Mouse (Mus musculus): ENCODE data around the gene Best2.

The Best2 gene

DNA sequence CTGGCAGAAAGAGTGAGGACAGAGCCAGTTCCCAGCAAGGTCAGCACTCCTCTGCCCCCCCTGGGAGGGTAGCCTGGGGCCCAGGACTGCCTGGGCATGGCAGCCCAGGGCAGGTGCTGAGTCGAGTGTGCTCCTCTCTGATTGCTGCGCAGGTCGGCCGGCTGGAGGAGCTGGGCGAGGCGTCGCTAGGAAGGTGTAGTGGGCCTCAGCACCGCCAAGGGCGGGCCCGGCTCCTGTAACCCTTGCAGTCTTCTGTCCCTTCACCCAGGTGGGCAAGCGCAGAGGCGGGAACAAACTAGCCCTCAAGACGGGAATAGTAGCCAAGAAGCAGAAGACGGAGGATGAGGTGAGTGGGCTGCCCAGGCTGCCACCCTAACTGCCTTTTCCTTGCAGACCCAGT lies 14.9 kb upstream of the Best2 start:
- H3K36me3 ChIP-seq (ENCODE audit: control insufficient read depth, insufficient read depth, low read length, poor library complexity, severe bottlenecking) = peaks cover 3% of the 10 kb centered on the region
- H3K27me3 ChIP-seq (ENCODE audit: control insufficient read depth, insufficient read depth, low read length, poor library complexity, severe bottlenecking) = no peaks in the 10 kb centered on the region
- no peak for DNase-seq (ENCODE audit: low read depth, low spot score)

DNA sequence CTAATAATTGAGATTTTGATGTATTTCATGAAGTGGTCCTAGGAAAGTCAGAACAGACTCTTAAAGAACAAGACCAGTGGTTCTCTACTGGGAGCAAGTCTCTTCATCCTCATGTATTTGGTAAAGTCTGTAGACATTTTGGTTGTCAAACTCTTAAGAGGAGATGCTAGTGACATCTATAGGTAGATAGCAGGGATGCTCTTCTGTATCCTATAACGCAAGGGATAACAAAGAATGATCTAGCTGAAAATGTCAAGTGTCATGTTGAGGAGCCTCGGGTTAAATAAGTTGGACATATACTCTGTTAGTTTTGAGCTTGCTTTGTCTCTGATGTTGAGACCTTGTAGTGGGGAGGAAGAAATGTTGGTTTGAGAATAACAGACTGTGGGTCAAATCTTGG lies 13.6 kb upstream of the Best2 start:
- Histone ChIP-seq H3K27me3 (ENCODE audit: control insufficient read depth, insufficient read depth, low read length, poor library complexity, severe bottlenecking) (no peaks in the 10 kb centered on the region), H3K36me3 (ENCODE audit: control insufficient read depth, insufficient read depth, low read length, poor library complexity, severe bottlenecking) (peaks cover 3% of the 10 kb centered on the region)
- peak; percentile 32 for DNase-seq (ENCODE audit: low read depth, low spot score)

DNA sequence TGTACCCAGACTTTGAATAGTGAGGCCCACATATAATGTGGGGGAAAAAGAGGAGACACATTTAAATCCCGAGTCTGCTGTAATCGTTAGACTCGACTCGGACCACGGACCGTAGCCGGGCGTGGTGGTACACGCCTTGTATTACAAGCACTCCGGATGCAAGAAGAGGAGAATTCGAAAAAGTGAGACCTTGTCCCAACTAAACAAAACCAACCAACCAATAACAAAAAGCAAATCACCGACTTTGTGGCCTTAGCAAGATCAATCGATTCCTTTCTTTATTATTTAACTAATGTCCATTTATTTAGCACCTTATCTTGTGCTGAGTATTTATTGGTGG lies 13.2 kb upstream of the Best2 start:
- no peaks in the 10 kb centered on the region for H3K27me3 ChIP-seq (ENCODE audit: control insufficient read depth, insufficient read depth, low read length, poor library complexity, severe bottlenecking)
- H3K36me3 ChIP-seq (ENCODE audit: control insufficient read depth, insufficient read depth, low read length, poor library complexity, severe bottlenecking) = peaks cover 3% of the 10 kb centered on the region
- DNase-seq (ENCODE audit: low read depth, low spot score) = peak; percentile 30

DNA sequence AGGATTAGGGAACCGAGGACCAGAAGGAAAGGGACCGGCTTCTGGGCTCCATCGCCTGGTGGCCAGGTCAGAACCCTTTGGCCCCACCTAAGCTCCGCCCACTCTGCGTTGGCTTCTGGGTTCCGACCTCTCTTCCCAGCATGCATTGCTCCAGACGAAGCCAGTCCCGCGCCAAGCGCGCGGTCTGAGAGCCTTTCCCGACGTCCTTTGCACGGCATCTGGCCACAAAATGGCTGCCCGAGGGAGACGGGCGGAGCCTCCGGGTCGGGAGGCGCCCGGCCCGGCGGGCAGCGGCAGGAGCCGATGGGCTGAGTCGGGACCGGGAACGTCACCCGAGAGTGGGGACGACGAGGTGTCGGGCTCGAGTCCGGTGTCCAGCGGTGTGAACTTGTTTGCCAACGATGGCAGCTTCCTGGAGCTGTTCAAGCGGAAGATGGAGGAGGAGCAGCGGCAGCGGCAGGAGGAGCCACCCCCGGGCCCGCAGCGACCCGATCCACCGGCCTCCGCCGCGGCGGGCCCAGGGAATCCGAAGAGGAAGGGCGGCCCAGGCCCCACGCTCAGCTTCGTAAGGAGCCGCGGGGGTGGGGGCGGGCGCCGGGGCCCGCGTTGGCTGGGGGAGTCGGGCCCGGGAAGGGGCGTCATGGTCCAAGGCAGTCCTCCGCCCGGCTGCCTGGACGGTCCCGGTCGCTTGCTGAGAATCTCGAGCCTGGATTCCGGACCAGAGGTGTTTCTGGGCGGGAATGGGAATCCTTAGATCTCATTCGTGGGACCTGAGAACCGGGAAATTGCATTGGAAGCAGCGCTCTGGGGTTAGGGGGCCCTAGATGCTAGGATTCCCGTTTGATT lies 12.6 kb upstream of the Best2 start, which contains the start of gene Trir:
Gene Trir, plus strand, starts transcription at position 154 of the 846 bp plus-strand sequence.
- DNase-seq (ENCODE audit: low read depth, low spot score) = peak; percentile 97
- Histone ChIP-seq H3K36me3 (ENCODE audit: control insufficient read depth, insufficient read depth, low read length, poor library complexity, severe bottlenecking) (peaks cover 3% of the 10 kb centered on the region), H3K27me3 (ENCODE audit: control insufficient read depth, insufficient read depth, low read length, poor library complexity, severe bottlenecking) (no peaks in the 10 kb centered on the region)

DNA sequence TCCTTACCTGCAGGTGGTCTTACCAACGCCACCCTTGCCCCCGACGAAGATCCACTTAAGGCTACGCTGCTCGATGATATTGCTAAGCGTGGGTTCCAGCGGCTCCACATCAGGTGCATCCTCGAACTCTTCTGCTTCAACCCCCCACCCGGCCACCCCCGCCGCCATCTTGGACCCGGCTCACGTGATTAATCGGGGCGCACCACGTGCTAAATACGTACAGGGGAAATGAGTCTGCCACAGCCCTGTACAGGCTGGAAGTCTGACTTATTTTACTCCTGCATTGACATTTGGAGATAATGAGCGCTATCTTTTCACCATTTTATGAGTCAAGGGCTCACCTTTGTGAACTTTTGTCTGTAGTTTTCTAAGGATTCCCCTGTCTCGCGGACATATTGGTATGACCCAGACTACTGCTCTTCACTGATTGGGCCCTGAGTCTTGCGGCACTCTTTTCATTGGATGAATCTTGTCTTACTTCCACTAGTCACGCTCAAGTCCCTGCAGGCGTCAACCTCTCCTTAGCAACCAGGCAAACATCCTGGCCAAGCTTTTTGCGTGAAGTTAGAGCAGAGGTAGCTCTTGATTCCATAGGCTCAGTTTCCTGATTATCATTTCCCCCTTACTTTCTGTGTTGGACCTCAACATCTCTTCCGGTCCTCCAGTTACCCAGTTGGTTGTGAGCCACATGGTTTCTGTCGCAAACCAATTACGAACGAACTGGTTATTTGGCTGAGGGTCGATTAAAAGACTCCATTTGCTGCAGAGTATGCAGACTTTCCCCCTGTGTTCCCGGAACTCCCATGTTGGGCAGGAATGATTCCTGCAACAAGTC lies 11.0 kb upstream of the Best2 start, which contains the start of gene Asna1:
Gene Asna1, minus strand, starts transcription at position 184 of the 835 bp plus-strand sequence.
- Histone ChIP-seq H3K36me3 (ENCODE audit: control insufficient read depth, insufficient read depth, low read length, poor library complexity, severe bottlenecking) (peaks cover 3% of the 10 kb centered on the region), H3K27me3 (ENCODE audit: control insufficient read depth, insufficient read depth, low read length, poor library complexity, severe bottlenecking) (no peaks in the 10 kb centered on the region)
- DNase-seq (ENCODE audit: low read depth, low spot score) = peak; percentile 95

DNA sequence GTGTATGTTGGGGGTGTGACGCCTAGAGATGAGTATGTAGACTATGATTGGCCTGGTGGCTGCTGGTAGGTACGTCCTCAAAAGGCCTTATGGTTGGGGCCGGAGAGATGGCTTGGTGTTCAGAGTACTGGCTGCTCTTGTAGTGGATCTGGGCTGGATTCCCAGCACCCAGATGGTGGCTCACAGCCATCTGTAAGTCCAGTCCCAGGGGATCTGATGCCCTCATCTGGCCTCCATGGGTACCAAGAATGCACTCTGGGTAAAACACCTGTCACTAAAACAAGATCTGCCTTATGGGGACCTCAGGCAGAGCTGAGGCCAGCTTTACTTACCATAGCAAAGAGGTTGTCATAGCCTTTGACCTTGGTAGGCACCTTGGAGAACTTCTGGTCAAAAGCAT lies 9.5 kb upstream of the Best2 start:
- no peak for DNase-seq (ENCODE audit: low read depth, low spot score)
- no peaks in the 10 kb centered on the region for H3K27me3 ChIP-seq (ENCODE audit: control insufficient read depth, insufficient read depth, low read length, poor library complexity, severe bottlenecking)
- no peaks in the 10 kb centered on the region for H3K36me3 ChIP-seq (ENCODE audit: control insufficient read depth, insufficient read depth, low read length, poor library complexity, severe bottlenecking)

DNA sequence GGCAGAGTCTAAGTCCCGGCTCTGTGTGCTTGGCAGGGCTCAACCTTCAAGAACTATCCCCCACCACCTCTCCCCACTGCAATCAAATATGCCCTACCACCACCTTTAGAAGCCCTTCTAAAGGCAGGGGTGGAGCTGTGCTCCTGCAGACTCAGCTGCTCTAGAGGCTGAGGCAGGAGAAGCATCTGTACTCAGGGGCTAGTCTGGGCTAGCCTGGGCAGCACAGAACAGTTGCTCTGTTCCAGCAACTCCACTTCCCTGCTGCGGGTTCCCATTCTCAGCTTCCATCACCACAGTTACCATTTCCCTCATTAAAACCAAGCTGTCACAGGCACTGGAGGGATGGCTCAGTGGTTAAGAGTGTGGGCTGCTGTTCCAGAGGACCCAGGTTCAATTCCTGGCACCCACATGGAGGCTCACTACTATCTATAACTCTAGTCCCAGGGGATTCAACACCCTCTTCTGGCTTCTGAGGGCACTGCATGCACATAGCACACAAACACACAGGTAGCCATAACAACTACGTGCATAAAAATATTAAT lies 7.3 kb upstream of the Best2 start:
- Histone ChIP-seq H3K27me3 (ENCODE audit: control insufficient read depth, insufficient read depth, low read length, poor library complexity, severe bottlenecking) (no peaks in the 10 kb centered on the region), H3K36me3 (ENCODE audit: control insufficient read depth, insufficient read depth, low read length, poor library complexity, severe bottlenecking) (no peaks in the 10 kb centered on the region; the same call in none of the 2 replicates)
- peak; percentile 44 for DNase-seq (ENCODE audit: low read depth, low spot score)

DNA sequence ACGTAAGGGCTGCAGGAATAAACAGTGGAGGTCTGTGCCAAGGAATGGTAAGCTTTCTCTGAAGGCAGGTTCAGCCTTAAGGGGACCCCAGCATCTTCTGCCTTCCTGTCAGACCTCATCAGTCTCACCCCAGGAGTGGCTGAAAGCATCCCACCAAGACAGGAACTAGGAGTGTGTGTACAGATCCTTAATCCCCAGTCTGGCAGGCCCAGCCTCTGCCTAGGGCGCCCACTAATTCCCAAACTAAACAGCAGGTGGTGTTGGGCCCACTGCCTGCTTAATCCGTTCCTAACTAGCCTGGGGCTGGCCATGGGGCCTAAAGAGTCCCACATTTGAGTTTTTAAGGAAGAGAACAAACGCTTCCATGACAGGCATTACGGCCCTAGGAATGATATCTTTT lies 2.9 kb upstream of the Best2 start:
- no peaks in the 10 kb centered on the region; the same call in none of the 2 replicates for H3K36me3 ChIP-seq (ENCODE audit: control insufficient read depth, insufficient read depth, low read length, poor library complexity, severe bottlenecking)
- H3K27me3 ChIP-seq (ENCODE audit: control insufficient read depth, insufficient read depth, low read length, poor library complexity, severe bottlenecking) = no peaks in the 10 kb centered on the region

DNA sequence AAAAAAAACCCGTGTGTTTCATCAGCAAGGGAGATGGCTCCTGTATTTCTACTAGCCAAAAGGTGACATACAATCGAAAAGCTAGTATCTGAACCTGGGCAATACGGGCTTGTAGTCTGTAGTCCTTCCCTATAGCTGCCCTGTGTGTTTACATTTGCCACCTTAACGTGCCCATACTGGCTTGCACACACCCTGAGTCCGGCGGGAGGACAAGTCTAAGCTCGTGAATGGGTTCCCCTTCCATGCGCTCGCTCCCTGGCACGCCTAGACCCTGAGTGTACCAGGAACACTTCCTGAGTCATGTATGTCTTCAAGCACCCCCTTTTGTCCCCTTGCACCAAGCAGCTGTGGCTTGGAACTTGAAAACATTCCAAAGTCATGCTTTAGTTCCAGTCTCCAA lies 2.4 kb upstream of the Best2 start:
- H3K27me3 ChIP-seq (ENCODE audit: control insufficient read depth, insufficient read depth, low read length, poor library complexity, severe bottlenecking) = no peaks in the 10 kb centered on the region
- H3K36me3 ChIP-seq (ENCODE audit: control insufficient read depth, insufficient read depth, low read length, poor library complexity, severe bottlenecking) = no peaks in the 10 kb centered on the region; the same call in none of the 2 replicates
- no peak for DNase-seq (ENCODE audit: low read depth, low spot score)

More for the DNA sequence above, 2.9 kb upstream of the Best2 start:
- no peak for DNase-seq (ENCODE audit: low read depth, low spot score)

DNA sequence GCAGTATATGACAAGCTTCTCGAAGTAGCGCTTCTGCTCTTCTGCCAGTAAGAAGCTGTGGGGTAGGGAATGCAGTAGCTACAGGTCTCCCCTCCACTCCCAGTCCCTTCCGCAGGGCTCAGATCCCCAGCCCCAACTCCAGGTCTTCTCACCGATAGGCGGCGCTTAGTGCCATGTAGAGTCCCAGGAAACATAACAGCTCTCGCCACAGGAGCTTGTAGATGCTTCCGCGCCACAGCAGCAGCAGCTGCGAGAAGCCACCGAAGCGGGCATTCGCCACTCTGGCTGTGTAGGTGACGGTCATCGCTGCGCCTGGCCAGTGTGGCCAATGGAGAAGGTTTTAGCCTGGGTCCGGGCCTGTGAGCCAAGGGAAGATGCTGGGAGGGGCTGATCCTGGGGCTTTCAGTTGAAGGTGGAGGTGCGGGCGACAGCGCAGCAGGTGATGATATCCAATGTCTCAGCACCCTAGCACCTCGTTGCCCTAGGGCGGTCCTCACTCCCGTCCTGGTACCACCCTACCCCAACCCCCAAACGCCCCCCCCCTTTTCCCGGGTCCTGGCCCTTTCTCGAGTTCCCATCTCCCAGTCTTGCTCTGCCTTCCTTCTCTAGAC lies 996 bp downstream of the Best2 start:
- Histone ChIP-seq H3K36me3 (ENCODE audit: control insufficient read depth, insufficient read depth, low read length, poor library complexity, severe bottlenecking) (no peaks in the 10 kb centered on the region; the same call in none of the 2 replicates), H3K27me3 (ENCODE audit: control insufficient read depth, insufficient read depth, low read length, poor library complexity, severe bottlenecking) (no peaks in the 10 kb centered on the region)
- peak; percentile 83 for DNase-seq (ENCODE audit: low read depth, low spot score)

DNA sequence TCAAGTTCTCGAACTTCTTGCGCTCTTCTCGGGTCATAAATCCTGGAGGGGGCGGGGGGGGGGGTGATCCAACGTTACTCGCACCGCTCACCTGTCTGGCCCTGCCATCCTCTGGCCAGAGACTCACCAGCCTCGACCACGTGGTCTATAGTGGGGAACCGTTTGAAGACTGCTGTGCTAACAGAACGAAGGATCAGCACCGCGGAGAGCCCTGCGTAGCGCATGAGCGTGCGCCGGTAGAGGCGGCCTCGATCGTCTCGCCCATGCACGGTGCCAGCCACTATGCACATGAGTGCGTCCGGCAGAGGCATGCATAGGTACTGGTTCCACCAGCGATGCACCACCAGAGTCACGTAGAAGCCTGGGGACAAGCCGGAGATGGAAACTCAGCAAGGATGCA lies 3.1 kb downstream of the Best2 start:
- Histone ChIP-seq H3K27me3 (ENCODE audit: control insufficient read depth, insufficient read depth, low read length, poor library complexity, severe bottlenecking) (no peaks in the 10 kb centered on the region), H3K36me3 (ENCODE audit: control insufficient read depth, insufficient read depth, low read length, poor library complexity, severe bottlenecking) (no peaks in the 10 kb centered on the region)
- DNase-seq (ENCODE audit: low read depth, low spot score) = no peak

DNA sequence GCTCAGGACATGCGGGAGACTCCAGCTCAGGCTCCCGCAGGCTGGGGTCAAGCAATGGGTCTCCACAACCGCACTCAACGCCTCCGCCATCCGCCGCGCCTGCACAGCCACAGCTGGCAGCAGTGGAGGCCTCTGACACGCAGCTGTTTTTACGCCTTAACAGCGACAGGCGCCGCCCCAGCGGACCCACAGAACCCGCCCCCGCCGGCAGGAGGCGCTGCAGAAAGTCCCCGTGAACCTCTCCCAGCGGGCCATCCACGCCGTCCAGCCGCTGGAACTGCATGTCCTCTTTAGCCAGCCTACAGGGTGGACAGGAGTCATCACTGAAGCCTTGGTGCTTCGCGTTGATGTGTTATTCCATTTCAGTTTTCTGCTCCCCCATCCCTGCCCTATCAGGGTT lies 6.6 kb downstream of the Best2 start:
- peak; percentile 56 for DNase-seq (ENCODE audit: low read depth, low spot score)
- H3K36me3 ChIP-seq (ENCODE audit: control insufficient read depth, insufficient read depth, low read length, poor library complexity, severe bottlenecking) = no peaks in the 10 kb centered on the region

DNA sequence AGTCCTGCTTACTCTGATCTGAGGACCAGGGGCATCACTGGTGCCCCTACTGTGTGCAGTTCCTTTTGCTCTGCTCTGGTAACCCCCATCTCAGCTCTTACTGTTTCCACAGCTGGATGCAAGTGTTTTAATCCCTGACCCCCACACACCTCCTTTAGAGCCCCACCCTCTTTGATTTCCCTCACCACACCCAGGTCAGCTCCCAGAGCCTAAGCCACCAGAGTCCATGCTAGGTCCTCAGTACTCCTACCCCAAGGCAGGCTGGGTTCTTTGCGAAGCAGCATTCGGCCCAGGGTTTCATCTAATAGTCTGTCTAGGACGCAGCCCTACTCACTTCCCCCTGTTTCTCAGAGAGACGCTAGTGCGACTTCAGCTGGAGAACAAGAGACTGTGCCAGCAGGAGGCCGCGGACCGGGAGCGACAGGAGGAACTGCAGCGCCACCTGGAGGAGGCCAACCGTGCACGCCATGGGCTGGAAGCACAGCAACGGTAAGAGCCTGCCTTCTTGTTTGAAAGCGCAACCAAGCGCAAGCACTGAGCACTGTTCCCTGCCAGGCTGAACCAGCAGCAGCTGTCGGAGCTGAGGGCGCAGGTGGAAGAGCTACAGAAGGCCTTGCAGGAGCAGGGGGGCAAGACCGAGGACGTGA lies 16.6 kb downstream of the Best2 start:
- H3K36me3 ChIP-seq (ENCODE audit: control insufficient read depth, insufficient read depth, low read length, poor library complexity, severe bottlenecking) = no peaks in the 10 kb centered on the region
- peak; percentile 95 for DNase-seq (ENCODE audit: low read depth, low spot score)

More for the DNA sequence above, 6.6 kb downstream of the Best2 start:
- no peaks in the 10 kb centered on the region for H3K27me3 ChIP-seq (ENCODE audit: control insufficient read depth, insufficient read depth, low read length, poor library complexity, severe bottlenecking)

DNA sequence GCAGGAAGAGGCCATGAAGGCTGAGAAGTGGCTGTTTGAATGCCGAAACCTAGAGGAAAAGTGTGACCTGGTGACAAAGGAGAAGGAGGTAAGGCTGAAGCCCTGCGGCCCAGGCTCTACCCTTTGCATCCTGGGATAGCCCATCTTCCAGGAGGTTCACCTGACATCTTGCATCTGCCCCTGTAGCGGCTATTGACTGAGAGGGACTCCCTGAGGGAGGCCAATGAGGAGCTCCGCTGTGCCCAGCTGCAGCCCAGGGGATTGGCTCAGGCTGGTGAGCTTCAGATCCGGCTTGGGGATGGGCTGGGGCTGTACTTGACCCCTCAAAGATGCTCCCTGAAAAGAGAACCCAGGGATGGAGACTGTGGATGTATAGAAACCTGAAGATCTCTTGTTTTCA lies 17.4 kb downstream of the Best2 start:
- Histone ChIP-seq H3K36me3 (ENCODE audit: control insufficient read depth, insufficient read depth, low read length, poor library complexity, severe bottlenecking) (no peaks in the 10 kb centered on the region), H3K27me3 (ENCODE audit: control insufficient read depth, insufficient read depth, low read length, poor library complexity, severe bottlenecking) (no peaks in the 10 kb centered on the region)
- no peak for DNase-seq (ENCODE audit: low read depth, low spot score)

More for the DNA sequence above, 16.6 kb downstream of the Best2 start:
- no peaks in the 10 kb centered on the region for H3K27me3 ChIP-seq (ENCODE audit: control insufficient read depth, insufficient read depth, low read length, poor library complexity, severe bottlenecking)
